Mouse (Mus musculus) liver, postnatal 0 days (tissue): ENCODE data around the gene Myo1d.

Source experiments
- CTCF ChIP-seq: sonication (generic); IDR thresholded peaks from 2 replicates; pipeline ENCODE4 v1.5.1; 2016; ENCODE audit warnings: antibody characterized with exemption, low read depth
- EP300 ChIP-seq: IDR thresholded peaks from 2 replicates; pipeline ENCODE4 v1.6.1; 2016; ENCODE audit warnings: antibody characterized with exemption, low read depth, mild to moderate bottlenecking

GRCm38 (mm10) chr11:80696350-80696749, 83.5 kb downstream of the Myo1d start:
- TF ChIP-seq EP300 (no peak), CTCF (peak; percentile 86)
